Comparison of ENCODE assay signal across 7 mouse cellular contexts in genomic region chr2:179877551-179878215, GRCm38 (mm10).
A peak's percentile ranks its signal among the peaks of the same experiment; 100 is the strongest.
DNase-seq lines count a peak whose midpoint lies in the region; ATAC-seq and TF ChIP-seq lines count a peak whose summit lies in the region.

No protein-coding gene starts in this region.

- no peak overlapping the region for H3K9ac ChIP-seq in kidney, embryonic 14.5 days (ENCODE audit: low read depth, low read length)

- ATAC-seq in kidney, embryonic 14.5 days (ENCODE audit: low FRiP score, low TSS enrichment) = no peak

- no peak overlapping the region for H3K4me3 ChIP-seq in kidney, embryonic 14.5 days (ENCODE audit: low read length)
- H3K4me3 ChIP-seq in cortical plate, adult 2 months (ENCODE audit: insufficient read depth, low read length) = no peak overlapping the region

- peak; percentile 33 for DNase-seq in kidney, adult 18-20 months
- peak; percentile 5 to 16 for DNase-seq in CD8-positive naive resting alpha-beta T cell, adult 2 months (ENCODE audit: low read depth in 2 of 2, low spot score in 2 of 2)
- peak; percentile 64 for DNase-seq in R1 (ENCODE audit: low read depth, low spot score)
- peak; percentile 33 to 76 for DNase-seq in left cerebral cortex, adult 18-20 months (ENCODE audit: low spot score in 2 of 2)
- DNase-seq in right cerebral cortex, postnatal 4 days = peak; percentile 70

- H3K27ac ChIP-seq in kidney, embryonic 14.5 days (ENCODE audit: low read depth, low read length) = no peak overlapping the region
- no peak overlapping the region for H3K27ac ChIP-seq in cortical plate, adult 2 months (ENCODE audit: insufficient read depth, low read length)

- H3K27me3 ChIP-seq in kidney, embryonic 14.5 days (ENCODE audit: control insufficient read depth, insufficient read depth, low read length) = no peaks in the 10 kb centered on the region

- no peak for TF ChIP-seq POLR2A in cortical plate, adult 2 months (IDR thresholded peaks at IDR 0.05; ENCODE audit: extremely low read depth, insufficient read depth, low read length)

- H3K9me3 ChIP-seq in kidney, embryonic 14.5 days (ENCODE audit: control insufficient read depth, low read length) = no peaks in the 10 kb centered on the region

- H3K4me2 ChIP-seq in kidney, embryonic 14.5 days (replicated peaks; ENCODE audit: low read depth, low read length) = no peak overlapping the region

- 77% methylated on average over 9 of the region's 9 CpGs for WGBS in kidney, embryonic 14.5 days

- no peaks in the 10 kb centered on the region for H3K4me1 ChIP-seq in kidney, embryonic 14.5 days (ENCODE audit: control insufficient read depth, insufficient read depth, low read length)
- H3K4me1 ChIP-seq in cortical plate, adult 2 months (ENCODE audit: control insufficient read depth, insufficient read depth, low read length) = no peaks in the 10 kb centered on the region

- H3K36me3 ChIP-seq in kidney, embryonic 14.5 days (ENCODE audit: control insufficient read depth, insufficient read depth, low read length) = no peaks in the 10 kb centered on the region

- TF ChIP-seq CTCF in cortical plate, adult 2 months (IDR thresholded peaks at IDR 0.05; ENCODE audit: extremely low read depth, insufficient read depth, low read length) = peak; percentile 69

Comparison
In these comparisons a context has a peak if more than half of its experiments do, and no peak if none do; other contexts are left out.
1. DNase-seq: peak in every context shown above with its lines; median percentile 70 in right cerebral cortex, postnatal 4 days; 64 in R1; 54 in left cerebral cortex, adult 18-20 months; 33 in kidney, adult 18-20 months; 10 in CD8-positive naive resting alpha-beta T cell, adult 2 months.